Mouse (Mus musculus) Muller cell, postnatal 12 days (primary cell): ENCODE measurements around the gene Rab43.
"Not testable (repeated sequence)": the region's sequence is repeated elsewhere in the genome, so short reads cannot be mapped to it uniquely, and the experiment has no call there.

ENCODE experiments used
- DNase-seq: peaks from one replicate; pipeline ENCODE4 v3.0.0-alpha.2; 2015; ENCODE audit errors: inconsistent ontology term

The Rab43 gene

DNA sequence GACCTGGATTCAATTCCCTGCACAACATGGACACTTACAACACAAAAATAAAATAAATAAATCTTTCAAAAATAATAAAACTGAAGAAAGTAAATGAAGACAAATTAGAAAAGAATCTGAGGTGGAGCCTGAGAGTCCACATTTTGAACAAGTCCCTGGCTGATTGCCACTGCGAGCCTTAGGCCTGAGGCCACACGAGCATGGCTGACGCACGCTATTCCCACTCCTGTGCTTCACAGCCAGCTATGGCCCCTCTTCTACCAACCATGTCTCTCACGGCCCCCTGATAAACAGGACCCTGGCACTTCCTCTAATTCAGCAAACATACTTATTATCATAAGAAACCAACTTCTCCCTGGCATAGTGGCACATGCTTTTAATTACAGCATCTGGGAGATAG, 25.3 kb downstream of the Rab43 start:
- no peak for DNase-seq

DNA sequence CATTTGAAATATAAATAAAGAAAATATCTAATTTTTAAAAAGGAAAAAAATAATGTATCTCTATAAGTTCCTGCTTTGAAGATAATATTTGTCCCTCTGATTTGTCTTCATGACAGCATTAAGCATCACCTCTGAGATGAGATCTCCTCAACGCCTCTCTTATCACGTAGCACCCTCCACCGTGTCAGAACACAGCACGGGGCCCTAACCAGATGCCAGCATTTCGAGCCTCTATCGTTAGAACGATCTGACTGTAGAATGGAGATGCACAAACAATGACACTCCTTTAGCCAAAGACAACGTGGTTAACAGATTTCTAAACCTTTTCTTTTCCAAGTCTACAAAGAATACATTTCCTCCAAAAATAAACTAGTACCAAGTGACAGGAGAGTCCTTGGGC, 27.9 kb downstream of the Rab43 start:
- DNase-seq: no peak

DNA sequence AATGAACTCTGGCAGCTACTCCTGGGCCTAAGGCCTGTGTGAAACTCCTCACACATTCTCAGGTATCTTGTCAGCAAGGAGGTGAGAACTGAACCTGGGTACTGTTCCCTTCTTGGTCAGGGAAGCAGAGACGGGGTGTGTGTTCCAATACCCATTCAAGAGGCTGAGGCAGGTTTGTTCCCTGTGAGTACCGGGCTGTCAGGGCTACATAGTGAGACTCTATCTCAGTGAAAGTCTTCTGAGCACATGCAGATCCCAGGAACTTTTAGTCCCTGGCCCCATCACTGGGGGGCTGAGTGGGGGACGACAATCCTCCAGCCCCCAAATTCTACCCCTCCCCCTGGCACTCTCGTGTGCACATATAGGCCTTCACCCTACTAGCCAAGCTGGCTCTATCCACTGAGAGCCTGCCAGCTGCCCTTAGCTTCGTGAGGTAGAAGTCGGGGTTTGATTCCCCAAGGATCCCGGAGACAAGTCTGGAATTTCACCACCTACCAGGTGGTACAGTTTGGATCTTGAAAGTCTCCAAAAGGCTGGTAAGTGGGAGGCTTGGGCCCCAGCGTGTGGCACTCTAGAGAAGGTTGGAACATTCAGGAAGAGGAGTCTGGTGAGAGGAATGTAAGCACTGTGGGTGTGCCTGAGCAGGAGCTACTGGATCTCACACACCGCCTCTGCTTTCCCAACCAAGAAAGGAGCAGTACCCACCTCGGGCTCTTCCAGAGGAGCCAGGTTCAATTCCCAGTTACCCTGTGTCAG, 31.2 kb downstream of the Rab43 start:
- DNase-seq: no peak

DNA sequence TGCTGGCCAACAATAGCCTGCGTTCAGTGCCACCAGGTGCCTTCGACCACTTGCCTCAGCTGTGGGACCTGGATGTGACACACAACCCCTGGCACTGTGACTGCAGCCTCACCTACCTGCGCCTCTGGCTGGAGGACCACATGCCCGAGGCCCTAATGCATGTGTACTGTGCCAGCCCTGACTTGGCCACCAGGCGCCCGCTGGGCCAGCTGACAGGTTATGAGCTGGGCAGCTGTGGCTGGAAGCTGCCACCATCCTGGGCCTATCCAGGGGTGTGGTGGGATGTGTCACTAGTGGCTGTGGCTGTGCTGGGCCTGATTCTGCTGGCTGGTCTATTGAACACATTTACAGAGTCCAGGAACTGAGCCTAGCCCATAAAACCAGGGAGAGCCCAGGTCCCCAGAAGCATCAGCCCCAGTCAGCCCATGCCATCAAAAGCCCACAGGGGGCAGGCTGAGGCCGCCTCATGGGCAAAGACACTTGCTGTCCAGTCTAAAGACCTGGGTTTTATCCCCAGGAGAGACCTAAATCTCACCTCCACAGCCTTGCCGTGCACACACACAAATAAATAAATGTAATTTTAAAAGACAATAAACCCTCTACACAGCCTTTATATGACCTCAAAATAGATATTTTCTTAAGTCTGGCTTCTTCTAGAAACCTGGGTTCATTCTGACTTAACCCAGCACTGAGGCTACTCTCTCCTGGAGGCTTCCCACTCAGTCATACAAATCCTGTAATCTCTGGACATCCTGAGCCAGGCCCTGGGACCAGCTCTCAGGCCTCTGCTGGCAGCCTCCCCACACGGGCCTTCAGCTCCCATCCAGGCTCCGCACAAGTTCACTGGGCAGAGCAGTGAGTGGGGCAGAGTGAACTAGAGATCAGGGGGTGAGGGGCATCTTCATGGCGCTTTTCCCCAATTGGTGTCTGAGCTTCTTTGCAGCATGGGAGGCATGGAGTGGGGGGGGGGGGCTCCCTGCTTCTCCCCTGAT, 32.5 kb downstream of the Rab43 start:
- no peak for DNase-seq

DNA sequence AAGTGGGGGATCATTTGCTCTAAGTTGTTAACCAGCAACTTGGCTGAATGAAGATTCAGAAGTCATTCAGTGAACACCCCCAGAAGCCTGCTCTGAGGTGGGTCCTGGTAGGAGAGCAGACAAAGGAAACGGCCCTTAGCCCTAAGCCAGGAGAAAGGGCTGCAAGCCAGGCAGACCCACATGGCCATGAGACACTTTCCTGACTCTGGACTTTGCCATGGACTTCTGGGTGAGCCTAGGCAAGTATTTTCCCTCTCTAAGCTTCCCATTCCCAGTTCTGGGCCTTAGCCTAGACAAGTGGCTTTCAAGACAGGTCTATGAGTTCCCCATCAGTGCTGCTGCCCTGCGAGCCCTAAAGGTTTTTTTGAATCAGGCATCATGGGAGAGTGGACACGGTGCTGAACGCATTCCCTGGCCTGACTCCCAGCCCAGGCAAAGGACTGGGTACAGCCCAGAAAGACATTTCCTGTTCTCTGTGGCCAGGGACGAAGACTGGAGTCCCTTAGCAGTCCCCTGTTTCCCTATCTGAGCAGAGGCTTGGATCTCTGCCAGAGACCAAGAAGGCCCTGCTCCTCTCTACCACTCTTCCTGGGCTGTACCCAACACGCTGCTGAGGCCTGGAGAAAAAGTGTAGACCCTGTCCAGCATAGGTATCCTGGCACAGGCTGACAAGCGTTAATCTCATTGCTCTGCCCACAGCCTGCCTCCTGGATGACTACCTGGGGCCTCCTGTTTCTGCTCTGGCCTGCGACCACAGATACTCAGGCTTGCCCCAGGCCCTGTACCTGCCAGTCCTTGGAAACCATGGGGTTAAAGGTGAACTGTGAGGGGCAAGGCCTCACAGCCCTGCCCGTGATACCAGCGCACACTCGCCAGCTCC, 33.4 kb downstream of the Rab43 start:
- peak; percentile 24 for DNase-seq

DNA sequence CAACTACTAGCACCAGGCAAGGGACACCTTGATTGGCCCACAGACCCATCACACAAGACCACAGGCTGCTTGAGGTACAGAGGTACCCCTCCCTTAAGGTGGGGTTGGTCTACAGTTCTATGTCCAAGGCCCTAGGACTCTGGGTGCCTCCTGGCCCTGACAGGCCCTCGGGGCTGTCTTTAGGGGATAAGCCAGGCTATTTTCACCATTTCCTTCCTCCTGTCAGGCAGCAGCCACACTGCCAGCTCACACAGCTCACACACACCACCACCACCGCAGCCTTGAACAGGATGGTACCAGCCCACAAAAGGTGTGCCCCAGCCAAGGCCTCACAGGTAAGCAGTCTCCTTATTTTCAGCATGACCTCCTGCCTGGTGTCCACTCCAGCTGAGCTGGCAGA, 34.1 kb downstream of the Rab43 start, which contains the start of gene Gp9:
Gp9 (plus strand) TSS at position 231 of the 400 bp plus-strand sequence.
- DNase-seq: no peak

DNA sequence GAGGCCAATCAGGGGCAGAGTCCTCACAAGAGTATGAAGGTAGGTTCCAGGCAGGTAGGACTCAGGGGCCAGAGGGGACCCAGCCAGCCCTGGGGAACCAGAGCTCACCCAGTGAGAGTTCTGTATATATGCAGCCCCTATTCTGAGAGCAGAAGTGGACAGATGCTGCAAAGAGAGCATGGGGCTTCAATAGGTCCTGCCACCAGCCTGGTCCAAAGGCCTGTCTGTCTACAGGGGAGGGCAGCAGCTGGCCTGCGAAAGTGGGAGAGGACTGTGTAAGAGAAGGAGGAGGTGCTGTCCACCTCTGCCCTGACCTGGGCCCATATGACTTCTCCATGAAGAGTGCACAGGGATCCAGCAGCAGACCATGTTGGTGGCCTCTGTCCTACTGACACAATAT, 35.3 kb downstream of the Rab43 start:
- no peak for DNase-seq

DNA sequence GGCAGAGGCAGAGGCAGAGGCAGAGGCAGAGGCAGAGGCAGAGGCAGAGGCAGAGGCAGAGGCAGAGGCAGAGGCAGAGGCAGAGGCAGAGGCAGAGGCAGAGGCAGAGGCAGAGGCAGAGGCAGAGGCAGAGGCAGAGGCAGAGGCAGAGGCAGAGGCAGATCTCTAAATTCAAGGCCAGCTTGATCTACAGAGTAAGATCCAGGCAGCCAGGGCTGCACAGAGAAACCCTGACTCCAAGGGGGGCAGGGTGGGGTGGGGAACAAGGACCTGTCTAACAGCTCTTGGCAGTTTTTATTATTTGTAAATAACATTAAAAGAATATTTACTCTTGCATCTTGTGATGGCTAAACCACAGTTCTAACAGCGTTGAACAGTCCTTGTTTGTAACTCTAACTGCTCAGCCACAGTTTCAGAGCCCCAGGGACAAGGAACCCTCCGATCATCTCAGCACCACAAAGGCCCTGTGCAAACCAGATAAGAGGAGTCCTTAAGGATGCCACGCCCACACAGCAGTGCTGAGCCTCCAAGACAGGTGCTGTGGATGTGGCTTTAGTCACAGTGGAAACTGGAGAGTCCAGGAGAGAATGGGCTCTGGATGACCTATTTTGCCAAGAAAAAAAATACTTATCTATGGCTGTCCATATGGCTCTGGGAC, 36.2 kb downstream of the Rab43 start:
- no peak for DNase-seq

DNA sequence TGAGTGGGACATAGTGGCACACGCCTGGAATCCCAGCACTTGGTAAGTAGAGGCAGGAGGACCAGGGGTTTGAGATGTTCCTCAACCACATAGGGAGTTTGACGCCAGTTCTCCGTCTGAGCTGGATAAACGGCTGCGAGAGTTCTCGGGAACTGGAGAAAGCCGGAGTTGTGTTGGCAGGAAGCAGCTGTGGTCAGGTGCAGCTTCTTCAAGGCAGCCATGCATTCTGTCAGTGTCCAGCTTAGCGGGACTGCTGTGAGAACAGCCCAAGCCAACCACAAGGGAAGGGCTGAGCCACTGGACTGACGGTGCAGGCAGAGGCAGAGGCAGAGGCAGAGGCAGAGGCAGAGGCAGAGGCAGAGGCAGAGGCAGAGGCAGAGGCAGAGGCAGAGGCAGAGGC, 37.1 kb downstream of the Rab43 start:
- DNase-seq: no peak

DNA sequence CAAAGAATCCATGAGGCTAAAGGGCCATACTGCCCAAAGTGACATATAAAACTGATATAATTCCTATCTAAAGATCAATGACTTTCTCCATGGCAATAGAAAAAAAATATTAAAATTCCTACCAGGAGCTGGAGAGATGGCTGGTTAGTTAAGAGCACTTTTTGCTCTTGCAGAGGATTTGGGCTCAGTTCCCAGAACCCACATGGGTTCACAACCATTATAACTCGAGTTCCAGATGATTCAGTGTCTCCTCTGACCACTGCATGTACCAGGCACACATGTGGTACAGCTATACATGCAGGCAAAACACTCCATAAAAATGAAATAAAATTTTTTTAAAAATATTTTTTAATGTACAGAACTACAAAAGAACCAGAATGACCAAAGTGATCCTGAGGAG, 37.5 kb downstream of the Rab43 start:
- no peak for DNase-seq

DNA sequence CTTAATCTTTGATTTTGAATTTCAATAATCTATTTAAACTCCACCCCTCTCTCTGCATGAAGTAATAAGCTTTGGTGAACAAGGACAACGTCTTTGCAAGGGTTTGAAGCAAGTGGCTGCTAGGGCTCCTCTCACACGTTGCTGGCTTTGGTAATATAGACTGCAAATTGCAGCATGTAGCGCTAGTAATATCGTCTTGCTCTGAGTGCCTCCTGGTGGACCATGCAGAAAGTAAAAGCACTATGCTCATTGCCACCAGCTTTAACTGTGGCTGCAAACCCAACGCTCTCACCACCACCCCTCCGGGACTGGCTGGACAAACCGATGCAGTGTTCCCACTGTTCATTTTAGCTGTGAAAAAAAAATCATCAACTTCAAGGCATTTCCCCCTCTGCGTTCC, 41.3 kb downstream of the Rab43 start:
- DNase-seq: no peak

DNA sequence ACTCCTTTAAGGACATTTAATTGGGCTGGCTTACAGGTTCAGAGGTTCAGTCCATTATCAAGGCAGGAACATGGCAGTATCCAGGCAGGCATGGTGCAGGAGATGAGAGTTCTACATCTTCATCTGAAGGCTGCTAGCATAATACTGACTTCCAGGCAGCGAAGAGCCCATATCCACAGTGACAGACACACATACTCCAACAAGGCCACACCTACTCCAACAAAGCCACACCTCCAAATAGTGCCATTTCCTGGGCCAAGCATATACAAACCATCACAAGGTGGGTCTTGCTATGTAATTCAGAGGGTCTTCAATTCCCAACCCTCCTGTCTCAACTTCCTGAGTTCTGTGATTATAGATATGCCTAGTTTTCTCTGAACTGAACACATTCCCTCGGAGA, 47.7 kb downstream of the Rab43 start:
- DNase-seq: not testable (repeated sequence)

DNA sequence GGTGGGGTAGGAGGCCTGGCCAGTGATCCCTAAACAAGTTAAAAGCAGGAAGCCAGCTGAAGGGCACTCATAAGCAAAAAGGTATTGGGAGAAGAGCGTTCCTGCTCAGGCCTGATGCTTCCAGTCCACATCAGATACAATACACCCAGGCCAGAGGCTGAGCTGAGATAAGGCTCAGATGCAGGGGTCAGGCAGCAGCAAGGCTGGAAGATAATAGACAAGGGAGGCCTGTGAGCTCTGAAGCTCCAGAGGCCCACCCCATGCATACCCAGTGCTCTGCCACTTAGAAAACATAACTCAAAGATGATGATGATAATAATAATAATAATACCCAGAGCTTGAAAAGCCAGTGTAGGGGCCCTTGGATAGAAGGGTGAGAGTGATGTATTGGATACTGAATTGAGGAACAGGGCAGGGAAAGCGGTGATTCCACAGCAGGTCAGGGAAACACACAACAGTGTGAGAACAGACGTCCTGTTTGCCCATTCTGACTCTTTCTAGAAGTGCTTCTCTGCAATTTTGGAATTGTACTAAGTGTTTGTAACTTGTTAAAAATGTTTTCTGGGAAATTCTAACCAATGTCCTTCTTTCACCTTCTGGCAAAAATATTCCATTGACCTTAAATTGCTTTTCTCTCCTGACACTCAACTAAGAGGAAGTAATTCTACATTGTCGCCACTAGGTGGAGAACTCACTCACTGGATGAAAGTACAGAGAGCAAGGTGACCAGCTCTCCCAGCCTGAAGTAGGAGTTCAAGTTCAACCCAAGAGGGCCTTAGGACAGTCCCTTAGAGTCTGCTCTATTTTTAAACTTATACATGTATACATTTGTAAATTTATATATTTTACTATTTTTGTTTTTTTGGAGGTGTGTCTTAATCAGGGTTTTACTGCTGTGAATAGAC, 48.3 kb downstream of the Rab43 start:
- DNase-seq: no peak

DNA sequence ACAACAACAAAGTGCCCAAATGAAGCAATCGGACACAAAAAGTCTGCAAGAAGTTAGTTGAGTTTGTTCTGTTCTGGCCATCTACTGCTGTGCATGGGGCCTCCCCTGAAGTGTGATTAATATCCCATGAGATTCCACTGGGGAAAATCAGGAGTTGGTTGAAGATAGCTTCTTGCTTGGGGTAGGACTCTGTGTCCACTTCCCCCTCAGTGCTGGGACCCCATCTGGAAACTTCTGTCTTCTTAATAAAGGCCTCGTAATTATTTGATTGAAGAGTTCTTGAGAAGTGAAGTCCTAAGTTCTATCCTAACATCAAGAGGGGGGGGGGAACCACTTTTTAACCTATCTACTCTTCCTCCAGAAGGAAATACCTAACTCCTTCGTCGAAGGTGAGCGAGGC, 49.8 kb downstream of the Rab43 start:
- no peak for DNase-seq

DNA sequence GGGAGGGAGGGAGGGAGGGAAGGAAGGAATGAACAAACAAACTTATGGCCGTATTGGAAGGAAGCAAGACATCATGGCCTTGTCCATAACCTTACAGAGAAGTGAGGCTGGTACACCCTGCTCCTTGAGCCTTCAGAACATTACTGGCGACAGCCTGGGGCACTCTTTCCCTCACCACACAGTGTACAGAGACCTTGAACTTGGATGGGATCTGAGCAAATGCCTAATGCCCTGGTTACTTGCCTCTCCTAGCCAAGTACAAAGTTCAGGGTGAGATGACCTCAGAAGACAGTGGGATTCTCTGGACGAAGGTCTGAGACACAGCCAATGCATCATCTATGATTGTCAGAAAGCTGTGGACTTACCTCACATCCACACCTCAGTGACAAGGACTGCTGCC, 52.1 kb downstream of the Rab43 start:
- no peak for DNase-seq

DNA sequence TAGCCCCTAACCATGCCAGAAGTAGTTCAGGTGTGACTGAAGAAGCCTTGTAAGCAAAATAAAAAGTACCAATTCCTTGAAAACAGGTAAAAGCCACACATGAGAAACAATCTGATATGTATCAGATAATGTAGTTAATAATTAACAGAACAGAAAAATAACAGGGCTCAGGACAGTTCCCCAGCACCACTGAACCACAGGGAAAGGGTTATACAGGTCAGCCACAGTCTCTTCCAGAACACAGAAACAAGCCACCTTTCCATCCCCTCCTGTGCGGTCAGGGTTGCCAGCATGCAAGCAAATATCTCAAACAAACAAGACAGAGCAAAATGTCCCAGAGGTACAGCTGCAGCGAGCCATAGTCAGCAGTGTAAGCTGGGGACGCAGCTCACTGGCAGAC, 52.6 kb downstream of the Rab43 start:
- no peak for DNase-seq

DNA sequence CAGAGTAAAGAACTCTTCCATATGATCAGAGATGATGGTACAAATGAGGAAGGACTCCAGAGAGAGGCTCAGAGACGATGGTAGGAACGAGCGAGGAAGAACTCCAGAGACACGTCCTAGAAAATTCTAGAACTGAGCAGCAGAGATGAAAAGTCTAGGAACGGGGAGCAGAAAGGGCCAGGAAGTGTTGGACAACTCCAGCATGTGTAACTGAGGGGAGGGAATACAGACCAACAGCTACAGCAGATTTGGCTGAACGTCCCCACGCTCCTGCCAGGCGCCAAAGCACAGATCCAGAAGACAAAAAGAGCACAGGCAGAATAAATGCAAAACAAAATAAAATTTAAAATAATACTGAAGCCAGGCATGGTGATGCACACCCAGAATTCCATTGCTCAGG, 55.1 kb downstream of the Rab43 start:
- no peak for DNase-seq

DNA sequence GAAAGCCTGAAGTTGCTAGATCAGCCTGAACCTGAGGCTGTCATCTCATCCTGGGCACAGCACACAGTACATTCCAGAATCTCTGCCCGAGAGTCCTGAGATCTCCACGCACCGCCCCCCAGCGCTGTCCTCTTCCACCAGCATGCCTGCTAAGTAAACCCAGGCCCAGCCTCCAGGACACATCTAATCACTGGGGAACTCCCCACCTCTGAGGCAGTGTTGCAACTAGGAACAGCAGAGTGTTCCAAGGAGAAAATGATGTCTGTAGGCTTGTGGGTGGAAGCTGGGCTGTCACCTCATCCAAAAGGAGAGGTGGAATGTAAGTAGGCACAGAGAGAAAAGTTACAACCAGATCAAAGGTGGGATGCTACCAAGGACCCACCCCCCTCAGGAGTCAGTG, 56.8 kb downstream of the Rab43 start:
- DNase-seq: no peak

DNA sequence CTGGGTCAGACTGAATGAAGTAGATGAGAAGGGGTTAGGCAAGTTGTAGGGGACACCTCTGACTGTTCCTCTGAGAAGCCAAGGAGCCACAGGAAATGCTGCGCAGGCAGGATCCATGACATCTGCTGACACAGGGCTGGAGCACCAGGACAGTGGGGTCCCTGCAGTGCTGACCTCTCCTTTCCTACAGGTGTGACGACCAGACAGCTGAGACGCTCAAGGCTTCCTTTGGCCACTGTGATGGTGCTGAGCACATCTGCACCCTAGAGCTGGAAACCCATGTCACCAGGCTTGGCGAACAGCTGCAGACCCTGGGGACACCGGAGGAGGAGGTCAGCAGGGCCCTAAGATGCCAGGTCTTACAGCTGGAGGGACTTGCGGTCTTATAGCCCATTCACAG, 60.4 kb downstream of the Rab43 start:
- DNase-seq: no peak

DNA sequence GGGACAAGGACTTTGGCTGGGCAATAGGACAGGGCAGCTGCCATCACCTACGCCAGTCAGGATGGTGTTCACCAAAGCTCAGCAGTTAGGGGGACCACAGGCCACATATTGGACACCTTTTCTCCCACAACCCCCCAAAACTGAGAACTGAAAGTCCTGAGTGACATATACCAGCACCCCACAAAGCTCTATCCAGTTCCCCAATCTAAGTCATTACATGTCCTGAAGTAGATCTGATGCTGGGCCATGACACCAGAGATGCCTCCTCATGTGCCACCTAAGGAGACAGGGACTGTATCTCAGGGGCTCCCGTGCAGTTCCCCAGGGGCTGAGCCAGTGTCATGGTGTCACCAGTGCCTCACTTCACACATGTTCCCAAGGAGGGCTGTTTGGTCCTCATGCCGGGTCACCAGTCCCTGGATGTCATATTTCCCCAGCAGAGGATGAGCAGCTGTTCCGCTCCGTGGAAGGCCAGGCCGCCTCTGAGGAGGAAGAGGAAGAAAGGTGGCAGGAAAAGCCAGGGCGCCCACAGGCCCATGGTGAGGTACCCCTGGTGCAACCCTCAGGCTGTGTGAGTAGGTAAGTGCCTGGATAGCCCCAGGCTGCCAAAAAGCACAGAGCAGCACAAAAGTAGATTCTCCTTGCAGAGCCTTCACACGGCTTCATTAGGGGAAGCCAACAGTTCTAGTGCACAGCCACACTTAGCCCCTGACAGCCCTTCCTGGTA, 61.6 kb downstream of the Rab43 start:
- DNase-seq: no peak
